Mouse (Mus musculus) induced T-regulatory cell, adult 2 months (primary cell): ENCODE data around the gene Gm12216.
"Not testable (repeated sequence)": the region's sequence is repeated elsewhere in the genome, so short reads cannot be mapped to it uniquely, and the experiment has no call there.

Experiments
- DNase-seq: peaks from one replicate; pipeline ENCODE4 v3.0.0-alpha.2; 2012; ENCODE audit warnings: low read depth

The Gm12216 gene

GRCm38 (mm10) chr11:53858761-53859580 is at the start of gene Gm12216:
TSS of gene Gm12216 (minus strand) at chr11:53859256.
- DNase-seq: peak; percentile 92

GRCm38 (mm10) chr11:53908686-53909085 is 49.6 kb upstream of the Gm12216 start:
- no peak for DNase-seq

- DNase-seq: no peak
Observed at GRCm38 (mm10) chr11:53904534-53904925, 45.5 kb upstream of the Gm12216 start.

- DNase-seq: no peak
Observed at GRCm38 (mm10) chr11:53903781-53904533, 44.9 kb upstream of the Gm12216 start.

- no peak for DNase-seq
Observed at GRCm38 (mm10) chr11:53902741-53903140, 43.7 kb upstream of the Gm12216 start.

GRCm38 (mm10) chr11:53900991-53901390 is 41.9 kb upstream of the Gm12216 start:
- DNase-seq: no peak

- DNase-seq: no peak
Observed at GRCm38 (mm10) chr11:53899981-53900380, 40.9 kb upstream of the Gm12216 start.

GRCm38 (mm10) chr11:53899004-53899403 is 39.9 kb upstream of the Gm12216 start:
- DNase-seq: no peak

- DNase-seq: peak; percentile 16
Observed at GRCm38 (mm10) chr11:53896935-53897334, 37.9 kb upstream of the Gm12216 start.

- DNase-seq: peak; percentile 41
Observed at GRCm38 (mm10) chr11:53893451-53893850, 34.4 kb upstream of the Gm12216 start.

- DNase-seq: peak; percentile 87
Observed at GRCm38 (mm10) chr11:53892716-53893416, 33.8 kb upstream of the Gm12216 start.

- DNase-seq: peak; percentile 100
Observed at GRCm38 (mm10) chr11:53891505-53892451, 32.7 kb upstream of the Gm12216 start, which contains the start of gene Slc22a5. TSS of gene Slc22a5 (minus strand) at chr11:53891660.

GRCm38 (mm10) chr11:53890906-53891504 is 31.9 kb upstream of the Gm12216 start:
- DNase-seq: peak; percentile 57

- no peak for DNase-seq
Observed at GRCm38 (mm10) chr11:53890225-53890624, 31.2 kb upstream of the Gm12216 start.

GRCm38 (mm10) chr11:53889091-53889645 is 30.1 kb upstream of the Gm12216 start:
- no peak for DNase-seq

GRCm38 (mm10) chr11:53888242-53888641 is 29.2 kb upstream of the Gm12216 start:
- DNase-seq: no peak

- DNase-seq: no peak
Observed at GRCm38 (mm10) chr11:53883287-53883686, 24.2 kb upstream of the Gm12216 start.

- DNase-seq: not testable (repeated sequence)
Observed at GRCm38 (mm10) chr11:53878096-53878495, 19.0 kb upstream of the Gm12216 start.

GRCm38 (mm10) chr11:53876488-53876887 is 17.4 kb upstream of the Gm12216 start:
- no peak for DNase-seq

- peak; percentile 71 for DNase-seq
Observed at GRCm38 (mm10) chr11:53874706-53875105, 15.7 kb upstream of the Gm12216 start.
